Mouse (Mus musculus): ENCODE measurements around the gene Hap1. TPM values are rescaled to one million over a fixed set of nuclear protein-coding genes. Genes with fewer than 3 reads are reported as not detected.
A peak's percentile ranks its signal among the peaks of the same experiment; 100 is the strongest.

Gene Hap1
- polyA plus RNA-seq, 1 experiment = 0.06 TPM

GRCm38 (mm10) chr11:100397600-100398389, 41.9 kb upstream of the Hap1 start, which contains the start of gene Jup:
Gene Jup, minus strand, starts transcription at chr11:100397763.
- Histone ChIP-seq H3K36me3 (replicated peaks; ENCODE audit: low read length) (no peaks in the 10 kb centered on the region), H3K27me3 (replicated peaks) (peaks cover 47% of the 10 kb centered on the region), H3K4me3 (replicated peaks) (peak within 1 kb of the TSS; percentile 93), H3K9me3 (no peaks in the 10 kb centered on the region), H3K4me1 (peaks cover 87% of the 10 kb centered on the region)
- TF ChIP-seq FLI1 (IDR thresholded peaks at IDR 0.05; ENCODE audit: low read length) = no peak
- no peak for TF ChIP-seq GATA1 (IDR thresholded peaks at IDR 0.05; ENCODE audit: borderline replicate concordance, low read length)

- Histone ChIP-seq H3K36me3 (replicated peaks; ENCODE audit: low read length) (no peaks in the 10 kb centered on the region), H3K4me1 (peaks cover 79% of the 10 kb centered on the region), H3K27me3 (replicated peaks) (peaks cover 52% of the 10 kb centered on the region), H3K4me3 (replicated peaks) (peak overlapping the region; percentile 93), H3K9me3 (no peaks in the 10 kb centered on the region)
- no peak for TF ChIP-seq GATA1 (IDR thresholded peaks at IDR 0.05; ENCODE audit: borderline replicate concordance, low read length)
- TF ChIP-seq FLI1 (IDR thresholded peaks at IDR 0.05; ENCODE audit: low read length) = no peak
These were observed 41.1 kb upstream of the Hap1 start for GRCm38 (mm10) chr11:100396886-100397599.

DNA sequence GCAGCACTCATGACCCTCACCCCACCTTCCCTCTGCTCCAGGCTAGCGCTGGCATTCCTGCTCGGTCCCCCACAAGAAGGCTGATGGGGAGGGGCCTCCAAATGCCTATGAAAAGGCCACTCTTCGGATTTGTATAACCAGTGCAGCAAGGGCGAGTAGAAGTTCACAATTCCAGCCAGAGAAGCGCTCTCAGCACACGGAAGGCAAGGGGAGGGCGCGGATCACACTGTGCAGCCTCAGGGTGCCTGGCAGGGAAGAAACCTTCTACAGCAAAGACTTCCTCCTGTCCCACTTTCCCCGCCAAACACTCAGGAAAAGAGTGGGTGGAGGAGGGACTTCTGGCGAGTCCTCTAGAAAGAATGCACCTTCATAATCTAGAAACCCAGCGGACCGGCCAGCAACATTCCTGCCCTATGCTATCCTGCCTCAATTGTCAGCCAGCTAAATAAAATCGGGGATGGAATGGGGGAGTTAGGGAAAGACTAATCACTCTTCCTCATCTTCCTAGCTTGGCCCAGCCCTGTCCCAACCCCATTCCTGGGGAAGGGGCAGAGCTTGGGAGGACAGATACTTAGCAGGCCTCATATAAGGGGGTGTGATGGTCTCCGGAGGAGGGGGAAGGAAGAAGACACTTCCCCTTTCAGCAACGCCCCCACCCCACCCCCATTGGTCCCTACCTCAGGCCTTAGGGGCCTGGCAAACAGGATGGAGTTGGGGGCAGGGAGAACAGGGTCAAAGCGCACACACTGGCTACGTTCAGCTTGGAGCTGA, 40.1 kb upstream of the Hap1 start:
- peaks cover 56% of the 10 kb centered on the region for H3K27me3 ChIP-seq (replicated peaks)
- H3K4me1 ChIP-seq = peaks cover 69% of the 10 kb centered on the region

GRCm38 (mm10) chr11:100395200-100395599, 39.3 kb upstream of the Hap1 start:
- H3K4me1 ChIP-seq = peaks cover 62% of the 10 kb centered on the region
- peak overlapping the region; percentile 69 for H3K4me3 ChIP-seq (replicated peaks)
- peaks cover 65% of the 10 kb centered on the region for H3K27me3 ChIP-seq (replicated peaks)
- H3K9me3 ChIP-seq = peaks cover 4% of the 10 kb centered on the region; the same call in 1 of the 2 replicates
- H3K36me3 ChIP-seq (replicated peaks; ENCODE audit: low read length) = no peaks in the 10 kb centered on the region
- TF ChIP-seq FLI1 (IDR thresholded peaks at IDR 0.05; ENCODE audit: low read length) = no peak
- TF ChIP-seq GATA1 (IDR thresholded peaks at IDR 0.05; ENCODE audit: borderline replicate concordance, low read length) = no peak

More for the DNA sequence above, 40.1 kb upstream of the Hap1 start:
- H3K4me3 ChIP-seq (replicated peaks) = peak overlapping the region; percentile 78
- no peaks in the 10 kb centered on the region for H3K36me3 ChIP-seq (replicated peaks; ENCODE audit: low read length)
- TF ChIP-seq GATA1 (IDR thresholded peaks at IDR 0.05; ENCODE audit: borderline replicate concordance, low read length) (no peak), FLI1 (IDR thresholded peaks at IDR 0.05; ENCODE audit: low read length) (no peak)
- H3K9me3 ChIP-seq = peaks cover 4% of the 10 kb centered on the region; the same call in 1 of the 2 replicates

- H3K9me3 ChIP-seq = peaks cover 4% of the 10 kb centered on the region; the same call in 1 of the 2 replicates
- TF ChIP-seq FLI1 (IDR thresholded peaks at IDR 0.05; ENCODE audit: low read length) (no peak), GATA1 (IDR thresholded peaks at IDR 0.05; ENCODE audit: borderline replicate concordance, low read length) (no peak)
- H3K4me1 ChIP-seq = peaks cover 58% of the 10 kb centered on the region
- peaks cover 72% of the 10 kb centered on the region for H3K27me3 ChIP-seq (replicated peaks)
- no peaks in the 10 kb centered on the region for H3K36me3 ChIP-seq (replicated peaks; ENCODE audit: low read length)
- H3K4me3 ChIP-seq (replicated peaks) = no peak overlapping the region
These were observed 38.6 kb upstream of the Hap1 start for GRCm38 (mm10) chr11:100394353-100395074.

GRCm38 (mm10) chr11:100393733-100394132, 37.8 kb upstream of the Hap1 start:
- H3K27me3 ChIP-seq (replicated peaks) = peaks cover 75% of the 10 kb centered on the region
- no peak overlapping the region for H3K4me3 ChIP-seq (replicated peaks)
- peaks cover 4% of the 10 kb centered on the region; the same call in 1 of the 2 replicates for H3K9me3 ChIP-seq
- H3K36me3 ChIP-seq (replicated peaks; ENCODE audit: low read length) = no peaks in the 10 kb centered on the region
- TF ChIP-seq GATA1 (IDR thresholded peaks at IDR 0.05; ENCODE audit: borderline replicate concordance, low read length) (no peak), FLI1 (IDR thresholded peaks at IDR 0.05; ENCODE audit: low read length) (no peak)
- H3K4me1 ChIP-seq = peaks cover 52% of the 10 kb centered on the region

DNA sequence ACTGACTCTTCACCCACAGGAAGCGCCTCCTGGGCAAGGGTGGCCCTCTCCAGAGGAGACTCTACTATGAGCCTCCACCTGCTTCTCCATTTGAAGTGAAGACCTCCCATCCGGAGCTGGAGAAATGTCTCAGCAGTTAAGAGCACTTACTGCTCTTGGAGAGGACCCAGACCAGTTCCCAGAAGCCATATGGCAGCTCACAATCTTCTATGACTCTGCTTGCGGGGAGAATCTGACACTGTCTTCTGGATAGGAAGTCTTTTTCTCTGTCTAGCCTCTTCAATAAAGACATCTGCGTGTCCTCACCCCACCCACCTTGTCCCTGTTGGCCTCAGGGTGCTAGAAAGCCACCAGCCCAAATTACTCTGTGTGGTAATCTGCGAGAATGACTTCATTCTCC, 37.0 kb upstream of the Hap1 start:
- Histone ChIP-seq H3K27me3 (replicated peaks) (peaks cover 81% of the 10 kb centered on the region), H3K4me1 (peaks cover 52% of the 10 kb centered on the region), H3K4me3 (replicated peaks) (no peak overlapping the region), H3K36me3 (replicated peaks; ENCODE audit: low read length) (no peaks in the 10 kb centered on the region), H3K9me3 (peaks cover 4% of the 10 kb centered on the region; the same call in 1 of the 2 replicates)
- TF ChIP-seq FLI1 (IDR thresholded peaks at IDR 0.05; ENCODE audit: low read length) (no peak), GATA1 (IDR thresholded peaks at IDR 0.05; ENCODE audit: borderline replicate concordance, low read length) (no peak)

GRCm38 (mm10) chr11:100391884-100392345, 36.0 kb upstream of the Hap1 start:
- peaks cover 4% of the 10 kb centered on the region; the same call in 1 of the 2 replicates for H3K9me3 ChIP-seq
- peaks cover 49% of the 10 kb centered on the region for H3K4me1 ChIP-seq
- TF ChIP-seq FLI1 (IDR thresholded peaks at IDR 0.05; ENCODE audit: low read length) = no peak
- no peak for TF ChIP-seq GATA1 (IDR thresholded peaks at IDR 0.05; ENCODE audit: borderline replicate concordance, low read length)
- H3K27me3 ChIP-seq (replicated peaks) = peaks cover 83% of the 10 kb centered on the region
- no peaks in the 10 kb centered on the region for H3K36me3 ChIP-seq (replicated peaks; ENCODE audit: low read length)
- no peak overlapping the region for H3K4me3 ChIP-seq (replicated peaks)

Measured in megakaryocyte, embryonic 14.5 days (primary cell).